Mouse (Mus musculus) layer of hippocampus, postnatal 14 days (tissue): ENCODE measurements at regions not wholly inside any gene's neighbourhood (a gene's known extent, or its start where the extent isn't known, plus 50 kb on each side); places are given as distances from the start of the nearest gene placed in this dataset.

ENCODE experiments used
- DNase-seq, 2 experiments: peaks; one replicate each; pipeline ENCODE4 v3.0.0; 2021 to 2022; ENCODE audit warnings: low spot score in 2 of 2, mixed read lengths in 1 of 2

DNA sequence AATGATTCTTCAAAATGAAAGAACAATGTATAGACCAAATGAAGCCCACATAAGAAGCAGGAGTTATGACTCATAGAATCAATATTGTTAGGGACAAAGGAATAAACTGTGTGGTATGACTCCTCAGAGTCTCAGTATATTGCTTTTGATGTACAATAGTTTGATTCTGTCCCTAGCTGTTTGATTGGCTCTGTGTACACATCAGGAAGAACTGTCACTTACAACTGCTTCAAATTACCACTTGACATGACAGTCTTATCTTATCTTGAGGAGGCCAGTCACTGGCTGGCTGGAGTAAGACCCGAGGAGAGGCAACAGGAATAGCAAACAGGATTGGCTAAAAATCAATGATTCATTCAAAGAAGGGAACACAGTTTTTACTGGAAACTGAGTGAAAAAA is 1333.5 kb upstream of the Gm38303 start:
- no peak for DNase-seq

- no peak for DNase-seq
These were observed 1303.8 kb upstream of the Gm38303 start for GRCm38 (mm10) chr3:11639329-11639728.

- peak; percentile 21 to 74 for DNase-seq
These were observed 1266.0 kb upstream of the Gm38303 start for GRCm38 (mm10) chr3:11601496-11601895.

DNA sequence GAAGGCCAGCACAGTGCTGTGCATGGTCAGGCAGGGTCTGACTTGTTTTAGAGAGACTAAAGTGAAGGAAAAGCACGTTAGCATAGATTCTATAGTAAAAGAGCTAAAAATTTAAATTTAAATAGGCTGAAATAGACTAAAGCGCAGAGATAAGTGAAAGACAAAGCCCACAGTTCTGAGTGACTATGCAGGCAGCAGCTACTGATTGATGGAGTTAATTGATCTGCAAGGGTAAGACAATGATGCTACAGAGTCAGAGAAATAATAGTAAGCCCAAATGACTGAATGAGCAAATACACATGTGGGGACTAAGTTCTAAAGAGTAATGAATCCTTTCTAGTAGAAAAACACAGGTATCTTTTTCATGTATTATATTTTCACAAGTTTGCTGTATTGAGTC is 1228.4 kb upstream of the Gm38303 start:
- no peak for DNase-seq

GRCm38 (mm10) chr3:11562901-11563300 is 1227.4 kb upstream of the Gm38303 start:
- no peak for DNase-seq
